Mouse (Mus musculus) brown adipose tissue, adult 24 weeks (tissue): Measurements from ENCODE around the gene Zmiz1. TPM values are rescaled to one million over a fixed set of nuclear protein-coding genes. Genes with fewer than 3 reads are reported as not detected.

ENCODE experiments used
- H3K27ac ChIP-seq: fragments of 200-500 bp; replicated peaks from 2 replicates; pipeline ENCODE4 v1.5.1; 2012; ENCODE audit warnings: low read depth, mild to moderate bottlenecking, low read length
- H3K4me1 ChIP-seq: fragments of 200-500 bp; 2 replicates; pipeline ENCODE4 v1.6.1; 2012; ENCODE audit warnings: low read length, mixed read lengths; ENCODE audit not compliant: control insufficient read depth, insufficient read depth, insufficient read length
- H3K4me3 ChIP-seq: fragments of 200-500 bp; 2 replicates; pipeline ENCODE4 v1.5.1; 2012; ENCODE audit warnings: low read depth, mild to moderate bottlenecking, low read length, moderate library complexity; ENCODE audit not compliant: insufficient read depth
- polyA plus RNA-seq: library from polyadenylated mRNA; stranded (reverse); fragments of >200 nt; gene quantifications from 2 replicates; pipeline ENCODE4 v1.2.4, GENCODE M21; 2012; ENCODE audit not compliant: missing spikeins, insufficient read depth, insufficient read length

Gene Zmiz1
- polyA plus RNA-seq, 1 experiment: 17.0 TPM

DNA sequence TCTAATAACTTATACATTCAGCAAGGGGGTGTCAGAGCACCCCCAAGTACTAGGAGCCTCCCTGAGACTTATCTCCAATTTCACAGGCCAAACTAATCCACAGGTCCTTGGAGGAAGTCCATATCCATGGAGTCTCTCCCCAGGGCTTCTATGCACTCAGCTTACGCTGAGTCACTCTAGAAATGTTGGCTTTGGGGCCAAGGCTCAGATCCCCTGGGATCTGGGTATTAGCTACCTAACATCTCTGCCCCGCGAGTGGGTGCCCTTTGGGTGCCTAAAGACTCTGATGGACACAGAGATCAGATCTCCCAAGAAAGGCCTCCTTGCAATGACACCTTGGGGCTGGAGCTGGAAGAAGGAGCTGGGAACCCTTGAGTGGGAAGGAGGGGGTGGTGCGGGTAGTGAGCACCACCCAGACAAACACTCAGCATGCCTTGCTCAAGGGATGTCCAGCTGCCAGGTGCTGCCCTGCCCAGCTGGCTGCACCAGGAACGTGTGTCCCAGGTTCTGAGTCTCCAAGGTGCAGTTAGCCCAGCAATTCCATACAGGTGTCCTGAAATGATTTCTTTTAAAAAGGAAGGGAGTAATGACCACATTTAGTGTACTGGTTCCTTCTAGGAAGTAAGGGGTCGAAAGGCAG lies 11.7 kb upstream of the Zmiz1 start:
- Histone ChIP-seq H3K4me3 (no peak overlapping the region), H3K4me1 (0 out of 2 replicates have a peak, but pooled peaks cover 3% of the 10 kb centered on the region), H3K27ac (no peak overlapping the region)

DNA sequence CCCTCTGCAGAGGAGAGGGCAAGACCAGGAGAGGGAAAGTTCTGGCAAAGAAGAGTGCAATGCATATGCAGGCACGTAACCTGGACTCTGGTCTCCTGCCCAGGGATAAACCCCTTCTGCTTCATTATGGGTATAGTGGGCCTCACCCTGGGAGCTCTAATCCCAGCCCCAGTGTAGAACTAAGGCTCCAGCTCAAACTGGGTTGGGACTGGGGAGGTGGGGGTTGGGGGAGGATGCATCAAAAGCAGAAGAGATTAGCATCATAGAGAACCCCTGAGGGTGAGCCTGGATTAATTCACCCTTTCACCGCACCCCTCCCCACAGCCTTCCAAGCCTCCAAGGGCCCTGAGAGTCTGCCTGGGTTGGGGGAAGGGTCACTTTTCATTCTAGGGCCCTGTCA lies 10.5 kb upstream of the Zmiz1 start:
- Histone ChIP-seq H3K4me3 (no peak overlapping the region), H3K4me1 (0 out of 2 replicates have a peak, but pooled peaks cover 5% of the 10 kb centered on the region), H3K27ac (no peak overlapping the region)

DNA sequence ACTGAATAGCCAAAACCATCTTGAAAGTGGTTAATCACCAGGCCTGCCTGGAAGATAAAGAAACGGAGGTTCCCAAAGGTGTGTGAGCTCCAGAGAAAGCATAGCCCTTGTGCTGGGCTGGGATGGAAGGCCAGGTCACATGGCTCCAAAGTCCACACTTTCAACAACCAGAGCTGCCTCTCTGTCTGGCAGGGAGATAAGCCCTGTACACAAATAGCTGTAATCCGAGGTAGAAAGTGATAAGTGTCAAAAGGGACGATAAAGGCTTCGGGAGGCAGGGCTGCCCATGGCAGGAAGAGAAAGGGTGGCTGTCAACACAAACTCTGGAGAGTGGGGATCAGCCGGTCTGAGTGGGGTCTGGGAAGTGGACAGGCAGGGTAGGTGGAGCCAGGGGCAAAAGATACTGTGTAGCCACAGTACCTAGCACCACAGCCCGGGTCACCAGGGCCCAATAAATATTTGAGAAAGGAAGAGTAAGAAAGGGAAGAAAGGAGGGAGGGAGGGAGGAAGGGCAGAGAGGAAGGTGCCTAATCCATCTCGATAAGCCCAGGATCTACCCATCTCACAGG lies 7.8 kb upstream of the Zmiz1 start:
- H3K27ac ChIP-seq: no peak overlapping the region
- H3K4me3 ChIP-seq: no peak overlapping the region
- H3K4me1 ChIP-seq: 0 out of 2 replicates have a peak, but pooled peaks cover 5% of the 10 kb centered on the region

DNA sequence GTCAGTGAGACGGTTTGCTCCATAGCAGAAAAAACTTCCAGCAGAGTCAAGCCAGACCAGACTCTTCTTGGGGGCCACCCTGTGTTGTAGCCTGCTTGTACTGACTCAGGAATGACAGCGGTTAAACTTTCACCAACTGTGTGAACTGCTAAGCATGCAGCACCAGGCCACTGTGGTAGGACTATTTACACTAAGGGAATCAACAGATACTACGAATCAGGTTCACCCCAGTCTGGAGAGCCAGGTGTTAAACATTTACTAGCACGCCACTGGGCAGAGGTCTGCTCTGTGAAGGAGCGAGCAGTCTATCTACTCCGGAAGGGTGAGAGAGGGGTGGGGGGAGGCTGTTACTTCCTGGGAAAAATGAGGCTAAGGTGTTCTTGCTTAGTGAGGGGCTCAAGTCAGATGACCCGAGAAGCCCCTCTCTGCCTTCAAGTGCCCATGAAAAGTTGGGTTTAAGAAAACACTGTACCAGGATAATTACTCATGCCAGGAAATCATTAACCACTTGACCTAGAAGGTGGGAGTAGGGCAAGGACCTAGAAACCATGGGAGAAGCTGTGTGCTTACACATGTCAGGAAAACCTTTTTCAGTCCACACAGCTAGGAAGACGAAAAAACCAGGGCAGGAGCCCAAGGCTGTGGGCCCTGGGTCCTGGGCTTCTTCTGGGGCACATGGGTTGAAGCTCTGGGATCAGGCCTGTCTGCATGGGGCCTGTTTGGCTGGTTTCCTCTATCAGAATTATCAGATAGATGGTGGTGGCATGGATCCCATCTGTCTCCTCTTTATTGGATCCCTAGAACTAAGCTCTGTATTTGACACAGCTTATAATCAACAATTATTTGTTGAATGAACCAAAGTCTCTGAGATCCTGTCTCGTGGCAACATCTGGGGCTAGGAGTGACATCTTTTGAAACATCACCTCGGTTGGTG lies 7.0 kb upstream of the Zmiz1 start:
- Histone ChIP-seq H3K4me3 (no peak overlapping the region), H3K4me1 (0 out of 2 replicates have a peak, but pooled peaks cover 5% of the 10 kb centered on the region), H3K27ac (no peak overlapping the region)

DNA sequence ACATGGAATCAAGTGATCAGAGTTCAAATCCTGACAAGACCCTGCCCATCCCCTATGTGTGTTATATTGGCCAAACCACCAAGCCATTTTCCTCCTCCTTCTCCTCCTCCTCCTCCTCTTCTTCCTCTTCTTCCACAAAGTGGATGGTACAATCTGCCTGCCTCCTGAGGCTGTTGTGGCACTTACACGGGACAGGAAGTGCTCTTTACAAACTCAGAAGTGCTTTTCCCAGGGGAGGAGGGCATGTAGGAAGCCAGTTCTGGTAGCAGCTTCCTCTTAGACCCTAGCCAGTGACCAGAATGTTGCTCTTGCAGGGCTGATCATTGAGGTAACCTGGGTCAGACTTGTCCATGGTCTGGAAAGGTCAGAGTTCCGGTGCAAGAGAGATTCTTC lies 6.4 kb upstream of the Zmiz1 start:
- Histone ChIP-seq H3K4me1 (0 out of 2 replicates have a peak, but pooled peaks cover 2% of the 10 kb centered on the region), H3K4me3 (no peak overlapping the region), H3K27ac (no peak overlapping the region)

DNA sequence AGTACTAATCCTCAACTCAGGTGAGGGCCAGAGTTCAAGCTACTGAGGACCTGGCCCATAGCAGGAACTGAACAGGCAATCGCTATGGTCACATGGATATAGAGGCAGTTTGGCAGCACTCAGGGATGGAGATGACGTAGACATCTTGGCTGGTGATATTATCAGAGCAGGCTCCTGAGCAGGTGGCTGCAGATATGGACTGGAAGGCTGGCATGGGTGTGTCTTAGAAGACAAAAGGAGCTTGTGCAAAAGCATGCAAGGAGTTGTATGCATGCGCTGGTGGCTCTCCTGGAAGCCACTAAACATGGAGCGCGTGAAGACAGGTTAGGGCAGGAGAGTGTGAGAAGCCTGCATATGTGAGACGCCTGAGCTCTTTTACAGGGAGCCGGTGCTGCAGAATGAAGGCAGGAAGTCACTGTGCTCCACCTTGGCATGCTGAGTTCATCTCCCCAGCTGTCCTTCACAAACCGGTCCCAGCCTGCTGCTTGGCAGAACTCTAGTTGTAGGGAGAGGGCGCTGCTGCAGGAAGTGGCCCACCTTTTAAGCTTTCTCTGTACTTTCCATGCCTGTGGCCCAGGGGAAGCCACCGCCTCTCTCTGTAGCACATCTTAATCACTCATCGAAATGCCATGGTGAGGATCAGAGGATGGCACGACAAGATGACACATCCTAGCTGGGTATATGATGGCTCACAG lies 4.8 kb upstream of the Zmiz1 start:
- no peak overlapping the region for H3K4me3 ChIP-seq
- 0 out of 2 replicates have a peak, but pooled peaks cover 2% of the 10 kb centered on the region for H3K4me1 ChIP-seq
- no peak overlapping the region for H3K27ac ChIP-seq

DNA sequence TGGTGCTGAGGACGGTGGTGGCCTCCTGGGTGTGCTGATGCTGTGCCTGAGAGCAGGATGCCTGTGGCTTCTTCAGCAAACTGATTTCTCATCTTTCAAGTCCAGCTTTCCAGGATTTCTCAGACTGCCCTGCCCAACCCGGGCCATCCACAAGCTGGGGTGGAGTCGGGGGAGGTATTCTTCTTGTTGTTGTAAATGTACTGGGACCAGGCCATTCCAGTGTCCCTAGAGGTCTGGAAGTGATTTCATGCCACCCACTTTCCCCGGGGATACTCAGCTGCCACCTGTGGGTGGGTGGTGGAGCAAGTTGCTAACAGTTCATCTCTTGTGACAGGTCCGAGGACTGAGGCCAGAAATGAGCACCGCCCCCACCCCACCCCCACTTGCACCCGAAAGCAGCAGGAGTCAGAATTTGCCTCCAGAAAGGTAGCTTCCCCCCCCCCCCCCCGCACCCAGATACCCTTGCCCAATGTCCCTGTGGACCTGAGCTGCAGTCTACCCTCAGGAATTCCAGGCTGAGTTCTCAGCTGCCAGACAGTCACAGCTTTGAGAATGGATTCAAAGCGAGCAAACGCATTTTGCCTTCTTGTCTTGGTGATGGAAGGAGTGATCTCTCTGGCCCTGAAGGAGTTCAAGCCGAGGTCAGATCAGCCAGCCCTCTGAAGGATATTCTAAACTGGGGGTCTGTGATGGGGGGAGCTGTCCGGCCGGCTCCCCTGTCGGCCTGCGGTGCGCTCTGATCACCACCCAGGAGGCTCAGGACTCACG lies 2.1 kb upstream of the Zmiz1 start:
- Histone ChIP-seq H3K27ac (peak overlapping the region; percentile 67), H3K4me1 (peaks cover 2% of the 10 kb centered on the region; the same call in 1 of the 2 replicates)

DNA sequence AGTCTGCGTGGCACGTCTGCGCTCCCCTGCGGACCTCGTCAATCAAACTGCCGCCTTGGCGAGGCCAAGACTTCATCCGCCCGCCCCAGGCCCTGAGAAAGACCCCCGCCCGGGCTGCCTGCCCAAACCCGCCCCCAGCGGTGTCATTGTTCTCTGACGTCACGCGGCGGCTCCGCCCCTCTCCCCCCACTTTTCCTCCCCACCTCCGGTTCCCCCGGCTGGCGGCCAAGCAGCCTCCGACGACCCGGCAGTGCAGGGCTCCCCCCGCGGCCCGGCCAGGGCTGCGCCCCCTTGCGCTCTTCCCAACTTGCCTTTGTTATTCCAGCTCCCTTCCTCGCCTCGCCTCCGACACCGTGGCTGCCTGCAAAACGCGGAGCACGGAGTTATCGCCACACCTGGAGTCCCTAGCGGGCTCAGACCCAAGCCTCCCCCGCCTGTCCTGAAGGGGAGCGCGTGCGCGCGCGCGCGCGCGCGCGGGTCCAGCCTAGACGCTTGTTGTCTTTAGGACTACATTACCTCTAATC lies 1.5 kb upstream of the Zmiz1 start:
- H3K4me3 ChIP-seq: peak overlapping the region; percentile 64
- H3K27ac ChIP-seq: peak overlapping the region; percentile 67
- H3K4me1 ChIP-seq: peaks cover 3% of the 10 kb centered on the region

More for the DNA sequence above, 2.1 kb upstream of the Zmiz1 start:
- H3K4me3 ChIP-seq: peak overlapping the region; percentile 64

DNA sequence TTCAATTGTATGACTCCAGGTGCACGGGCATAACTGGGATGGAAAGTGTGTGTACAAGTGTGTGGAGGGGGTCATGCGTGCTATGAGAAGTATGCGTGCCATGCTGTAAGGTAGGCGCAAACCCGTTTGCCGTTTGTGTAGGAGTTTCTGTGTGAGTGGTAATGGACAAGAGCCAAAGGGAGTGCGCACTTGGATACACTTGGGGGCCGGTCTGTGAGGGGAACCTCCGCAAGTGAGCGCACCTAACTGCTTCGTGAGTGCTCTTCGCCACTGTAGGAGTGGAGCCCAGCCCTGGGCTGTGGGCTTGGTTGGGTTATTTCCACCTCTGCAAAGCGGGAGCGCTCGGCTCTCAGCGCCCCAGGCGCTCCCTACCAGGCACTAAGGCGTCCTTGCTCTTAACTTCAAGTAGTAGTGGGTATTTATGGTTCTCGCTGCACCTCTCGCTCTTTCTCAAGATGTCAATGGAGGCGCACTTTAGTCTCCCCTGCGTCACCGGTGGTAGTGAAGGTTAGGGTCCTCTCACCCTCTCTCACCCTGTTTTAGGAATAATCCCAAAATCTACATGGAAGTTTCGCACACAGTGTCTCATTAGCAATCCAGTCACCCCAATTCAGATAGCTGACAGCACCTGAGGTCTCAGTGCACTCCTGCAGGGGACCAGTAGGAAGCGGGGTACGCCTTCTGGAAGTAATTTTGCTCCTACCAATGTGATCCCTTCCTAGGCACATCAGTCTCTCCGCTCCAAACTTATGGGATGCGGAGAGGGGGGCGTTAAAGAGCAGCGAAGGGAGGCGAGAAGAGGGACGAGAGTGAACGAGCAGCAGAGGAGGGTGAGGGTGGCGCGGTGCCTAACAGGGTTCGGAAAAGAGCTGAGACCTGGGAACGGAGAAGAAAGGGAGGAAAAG lies 622 bp upstream of the Zmiz1 start:
- H3K27ac ChIP-seq: no peak overlapping the region; the same call in 1 of the 2 replicates
- H3K4me3 ChIP-seq: peak overlapping the region; percentile 64
- peaks cover 9% of the 10 kb centered on the region for H3K4me1 ChIP-seq

DNA sequence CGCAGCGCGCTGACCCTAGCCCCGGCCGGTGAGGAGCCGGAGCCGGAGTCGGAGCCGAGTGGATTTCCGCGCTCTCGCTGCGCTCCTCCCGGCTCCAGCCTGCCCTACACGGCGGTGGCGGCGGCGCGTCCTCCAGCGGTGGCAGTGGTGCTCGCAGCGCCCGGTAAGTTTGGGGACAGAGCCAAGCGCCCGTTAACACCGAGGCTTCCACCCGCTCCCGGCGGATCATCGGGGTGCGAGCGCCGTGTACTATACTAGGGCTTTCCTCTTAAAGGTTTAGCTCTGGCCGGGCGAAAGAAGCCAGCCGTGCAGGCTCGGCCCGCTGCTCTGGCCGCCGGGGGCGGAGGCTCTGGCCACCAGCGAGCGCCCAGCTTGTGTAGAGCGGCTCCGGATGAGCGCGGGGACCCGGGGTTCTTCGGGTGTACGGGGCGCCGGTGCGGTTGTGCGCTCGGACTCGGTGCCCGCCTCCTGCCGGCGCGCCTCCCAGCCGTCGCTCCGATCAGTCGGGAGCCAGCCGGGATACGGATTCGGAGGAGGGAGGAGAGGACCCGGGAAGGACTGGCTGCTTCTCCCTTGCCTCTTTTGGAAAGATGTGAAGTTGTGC lies 511 bp downstream of the Zmiz1 start:
- Histone ChIP-seq H3K27ac (peak overlapping the region; percentile 93), H3K4me3 (peak overlapping the region; percentile 86), H3K4me1 (peaks cover 20% of the 10 kb centered on the region)

DNA sequence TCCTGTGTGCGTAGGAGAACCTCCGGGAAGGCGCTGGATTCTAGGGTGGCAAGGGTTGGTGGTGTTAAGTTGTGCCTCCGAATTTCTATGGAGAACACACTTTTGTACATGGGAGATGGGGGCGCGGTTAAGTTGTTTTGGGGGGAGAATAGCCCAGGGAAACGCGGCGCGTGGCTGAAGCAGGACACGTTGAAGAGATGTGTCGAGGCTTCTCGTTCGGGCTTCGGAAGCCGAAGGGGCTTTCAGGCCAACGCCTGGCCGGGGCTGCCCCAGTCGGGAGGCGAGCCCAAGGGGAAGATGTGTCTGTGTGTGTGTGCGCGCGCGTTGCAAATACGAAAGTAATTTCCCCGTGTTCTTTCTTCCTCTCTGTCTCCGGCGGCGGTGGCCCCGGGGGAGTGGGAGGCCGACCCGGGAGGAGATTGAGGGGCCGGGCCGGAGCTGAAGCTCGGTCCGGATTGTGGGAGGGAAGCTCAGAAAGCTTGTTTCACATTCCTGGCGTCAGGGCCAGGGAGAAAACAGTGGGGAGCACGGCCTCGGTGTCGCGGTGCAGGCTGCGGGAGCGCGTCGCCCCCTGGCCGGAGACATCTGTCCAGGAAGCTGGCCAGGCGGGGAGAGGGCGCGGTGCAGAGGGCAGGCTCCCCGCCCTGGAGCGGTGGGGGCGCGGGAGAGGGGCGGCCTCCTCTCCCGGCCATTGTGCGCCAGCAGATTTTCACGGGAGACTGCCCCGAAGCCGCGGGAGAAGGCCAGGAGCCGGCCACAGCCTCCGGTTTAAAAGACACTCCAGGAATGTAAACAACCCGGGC lies 1.2 kb downstream of the Zmiz1 start:
- Histone ChIP-seq H3K27ac (peak overlapping the region; percentile 93), H3K4me3 (peak overlapping the region; percentile 86), H3K4me1 (peaks cover 27% of the 10 kb centered on the region)
